Mouse (Mus musculus): ENCODE measurements around the gene Bsnd. TPM values are rescaled to one million over a fixed set of nuclear protein-coding genes. Genes with fewer than 3 reads are reported as not detected.

Gene Bsnd
- polyA plus RNA-seq, 1 experiment from 2014 or later, result not detected

GRCm38 (mm10) chr4:106496833-106497232 is 4.8 kb upstream of the Bsnd start:
- Histone ChIP-seq H3K9me3 (ENCODE audit: low read length) (no peaks in the 10 kb centered on the region), H3K36me3 (ENCODE audit: insufficient read depth, low read length) (no peaks in the 10 kb centered on the region), H3K4me2 (replicated peaks; ENCODE audit: low read depth, low read length) (no peak overlapping the region), H3K9ac (replicated peaks; ENCODE audit: low read depth) (no peak overlapping the region), H3K27me3 (replicated peaks; ENCODE audit: insufficient read depth, low read length) (no peaks in the 10 kb centered on the region), H3K4me3 (ENCODE audit: low read depth, low read length) (no peak overlapping the region), H3K4me1 (ENCODE audit: insufficient read depth, low read depth, low read length) (no peaks in the 10 kb centered on the region), H3K27ac (ENCODE audit: low read length) (no peak overlapping the region)
- 40% methylated on average over 6 of the region's 6 CpGs for WGBS
- ATAC-seq (peak; percentile 33; the same call in 1 of the 2 replicates), DNase-seq (ENCODE audit: low spot score) (peak; percentile 10)
- TF ChIP-seq CTCF (IDR thresholded peaks at IDR 0.05) (no peak), EP300 (IDR thresholded peaks at IDR 0.05) (no peak)

GRCm38 (mm10) chr4:106493639-106494038 is 1.6 kb upstream of the Bsnd start:
- Histone ChIP-seq H3K9ac (replicated peaks; ENCODE audit: low read depth) (no peak overlapping the region), H3K9me3 (ENCODE audit: low read length) (no peaks in the 10 kb centered on the region), H3K27me3 (replicated peaks; ENCODE audit: insufficient read depth, low read length) (no peaks in the 10 kb centered on the region), H3K27ac (ENCODE audit: low read length) (no peak overlapping the region), H3K4me2 (replicated peaks; ENCODE audit: low read depth, low read length) (no peak overlapping the region), H3K36me3 (ENCODE audit: insufficient read depth, low read length) (no peaks in the 10 kb centered on the region), H3K4me3 (ENCODE audit: low read depth, low read length) (no peak overlapping the region), H3K4me1 (ENCODE audit: insufficient read depth, low read depth, low read length) (no peaks in the 10 kb centered on the region)
- ATAC-seq (no peak), DNase-seq (ENCODE audit: low spot score) (peak; percentile 55)
- WGBS, result 72% methylated on average over 2 of the region's 2 CpGs
- TF ChIP-seq CTCF (IDR thresholded peaks at IDR 0.05) (peak; percentile 60), EP300 (IDR thresholded peaks at IDR 0.05) (no peak)

- 55% methylated on average over 4 of the region's 4 CpGs for WGBS
- H3K9ac ChIP-seq (replicated peaks; ENCODE audit: low read depth), result no peak overlapping the region
- peak; percentile 44 for ATAC-seq
These were observed 1.5 kb downstream of the Bsnd start for GRCm38 (mm10) chr4:106490620-106491019.

GRCm38 (mm10) chr4:106483831-106484230 is 8.3 kb downstream of the Bsnd start:
- Histone ChIP-seq H3K4me1 (ENCODE audit: insufficient read depth, low read depth, low read length) (no peaks in the 10 kb centered on the region), H3K27ac (ENCODE audit: low read length) (no peak overlapping the region), H3K9me3 (ENCODE audit: low read length) (no peaks in the 10 kb centered on the region), H3K36me3 (ENCODE audit: insufficient read depth, low read length) (no peaks in the 10 kb centered on the region), H3K9ac (replicated peaks; ENCODE audit: low read depth) (no peak overlapping the region), H3K4me2 (replicated peaks; ENCODE audit: low read depth, low read length) (no peak overlapping the region), H3K4me3 (ENCODE audit: low read depth, low read length) (no peak overlapping the region), H3K27me3 (replicated peaks; ENCODE audit: insufficient read depth, low read length) (no peaks in the 10 kb centered on the region)
- WGBS, result 68% methylated on average over 1 of the region's 1 CpGs
- no peak for TF ChIP-seq CTCF (IDR thresholded peaks at IDR 0.05)
- no peak for TF ChIP-seq EP300 (IDR thresholded peaks at IDR 0.05)
- ATAC-seq (no peak), DNase-seq (ENCODE audit: low spot score) (no peak)

More at GRCm38 (mm10) chr4:106490620-106491019, 1.5 kb downstream of the Bsnd start:
- Histone ChIP-seq H3K27ac (ENCODE audit: low read length) (no peak overlapping the region), H3K4me1 (ENCODE audit: insufficient read depth, low read depth, low read length) (no peaks in the 10 kb centered on the region), H3K27me3 (replicated peaks; ENCODE audit: insufficient read depth, low read length) (no peaks in the 10 kb centered on the region), H3K9me3 (ENCODE audit: low read length) (no peaks in the 10 kb centered on the region), H3K4me2 (replicated peaks; ENCODE audit: low read depth, low read length) (no peak overlapping the region), H3K4me3 (ENCODE audit: low read depth, low read length) (no peak overlapping the region), H3K36me3 (ENCODE audit: insufficient read depth, low read length) (no peaks in the 10 kb centered on the region)
- DNase-seq (ENCODE audit: low spot score), result no peak
- no peak for TF ChIP-seq CTCF (IDR thresholded peaks at IDR 0.05)
- TF ChIP-seq EP300 (IDR thresholded peaks at IDR 0.05), result no peak

GRCm38 (mm10) chr4:106483215-106483727 is 8.8 kb downstream of the Bsnd start:
- no peaks in the 10 kb centered on the region for H3K36me3 ChIP-seq (ENCODE audit: insufficient read depth, low read length)
- no peak overlapping the region for H3K9ac ChIP-seq (replicated peaks; ENCODE audit: low read depth)
- TF ChIP-seq EP300 (IDR thresholded peaks at IDR 0.05) (no peak), CTCF (IDR thresholded peaks at IDR 0.05) (no peak)
- no peak overlapping the region for H3K4me2 ChIP-seq (replicated peaks; ENCODE audit: low read depth, low read length)
- DNase-seq (ENCODE audit: low spot score) (no peak), ATAC-seq (no peak)
- no peaks in the 10 kb centered on the region for H3K9me3 ChIP-seq (ENCODE audit: low read length)
- H3K27ac ChIP-seq (ENCODE audit: low read length), result no peak overlapping the region
- no peaks in the 10 kb centered on the region for H3K4me1 ChIP-seq (ENCODE audit: insufficient read depth, low read depth, low read length)
- H3K27me3 ChIP-seq (replicated peaks; ENCODE audit: insufficient read depth, low read length), result no peaks in the 10 kb centered on the region
- no peak overlapping the region for H3K4me3 ChIP-seq (ENCODE audit: low read depth, low read length)
- 48% methylated on average over 7 of the region's 7 CpGs for WGBS

GRCm38 (mm10) chr4:106480545-106480944 is 11.5 kb downstream of the Bsnd start:
- no peaks in the 10 kb centered on the region for H3K9me3 ChIP-seq (ENCODE audit: low read length)
- H3K4me2 ChIP-seq (replicated peaks; ENCODE audit: low read depth, low read length), result no peak overlapping the region
- H3K9ac ChIP-seq (replicated peaks; ENCODE audit: low read depth), result no peak overlapping the region
- ATAC-seq (no peak), DNase-seq (ENCODE audit: low spot score) (no peak)
- H3K36me3 ChIP-seq (ENCODE audit: insufficient read depth, low read length), result no peaks in the 10 kb centered on the region
- no peak overlapping the region for H3K27ac ChIP-seq (ENCODE audit: low read length)
- WGBS, result 74% methylated on average over 3 of the region's 3 CpGs
- no peak overlapping the region for H3K4me3 ChIP-seq (ENCODE audit: low read depth, low read length)
- no peaks in the 10 kb centered on the region for H3K4me1 ChIP-seq (ENCODE audit: insufficient read depth, low read depth, low read length)
- TF ChIP-seq EP300 (IDR thresholded peaks at IDR 0.05) (no peak), CTCF (IDR thresholded peaks at IDR 0.05) (no peak)
- H3K27me3 ChIP-seq (replicated peaks; ENCODE audit: insufficient read depth, low read length), result no peaks in the 10 kb centered on the region

- Histone ChIP-seq H3K4me2 (replicated peaks; ENCODE audit: low read depth, low read length) (no peak overlapping the region), H3K27me3 (replicated peaks; ENCODE audit: insufficient read depth, low read length) (no peaks in the 10 kb centered on the region), H3K36me3 (ENCODE audit: insufficient read depth, low read length) (no peaks in the 10 kb centered on the region), H3K27ac (ENCODE audit: low read length) (no peak overlapping the region), H3K4me3 (ENCODE audit: low read depth, low read length) (no peak overlapping the region), H3K4me1 (ENCODE audit: insufficient read depth, low read depth, low read length) (no peaks in the 10 kb centered on the region), H3K9me3 (ENCODE audit: low read length) (no peaks in the 10 kb centered on the region), H3K9ac (replicated peaks; ENCODE audit: low read depth) (no peak overlapping the region)
- peak; percentile 65 for DNase-seq (ENCODE audit: low spot score)
- TF ChIP-seq EP300 (IDR thresholded peaks at IDR 0.05) (no peak), CTCF (IDR thresholded peaks at IDR 0.05) (peak; percentile 92)
- no peak for ATAC-seq
- WGBS, result 0% methylated on average over 6 of the region's 6 CpGs
These were observed 17.8 kb downstream of the Bsnd start for GRCm38 (mm10) chr4:106474241-106474640.
